Comparison of ENCODE assay signal across 13 mouse cellular contexts in the genomic region with DNA sequence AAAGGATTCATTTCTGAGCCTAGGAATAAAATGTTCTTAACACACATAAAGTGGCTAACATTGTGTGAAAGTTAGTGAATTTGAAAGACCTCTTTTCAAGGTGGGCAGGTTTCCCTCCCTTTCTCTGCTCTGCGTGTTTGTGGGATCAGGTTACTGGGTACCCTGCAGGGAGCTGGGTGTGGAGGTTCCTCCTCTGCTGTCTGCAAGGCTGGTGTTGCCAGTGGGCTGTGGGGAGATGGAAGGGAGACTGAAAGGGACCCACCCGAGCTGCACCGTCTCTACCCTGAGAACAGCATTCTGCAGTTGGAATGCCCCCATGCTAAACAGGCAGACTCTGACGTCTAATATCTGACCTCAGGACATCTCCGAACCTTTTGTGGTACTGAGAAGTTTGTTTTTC.
"Had no signal": no experiment of that assay in that cellular context is flagged by ENCODE, and none has a peak within 500 bp of the region (broad histone marks: within the 10 kb centered on the region; RNA-seq: fewer than 3 reads in every experiment).

No protein-coding gene starts in this region.

- H3K27me3 ChIP-seq: kidney, embryonic 15.5 days; liver, embryonic 13.5 days; midbrain, embryonic 12.5 days; neural tube, embryonic 13.5 days had no signal

- DNase-seq: kidney, adult 8-10 months; kidney, postnatal 10 days; kidney, postnatal 36 days; liver, embryonic 13.5 days; lung, adult 2 months; lung, postnatal 14 days; lung, postnatal 4 days; thymus, postnatal 36 days had no signal

- H3K9me3 ChIP-seq: kidney, embryonic 15.5 days; liver, embryonic 13.5 days; midbrain, embryonic 12.5 days; neural tube, embryonic 13.5 days had no signal

- H3K27ac ChIP-seq: kidney, embryonic 15.5 days; liver, embryonic 13.5 days; midbrain, embryonic 12.5 days; neural tube, embryonic 13.5 days had no signal

- H3K4me3 ChIP-seq: kidney, embryonic 15.5 days; liver, embryonic 13.5 days; midbrain, embryonic 12.5 days; myocyte; neural tube, embryonic 13.5 days had no signal

- ATAC-seq: midbrain, embryonic 16.5 days had no signal

- H3K4me2 ChIP-seq: kidney, embryonic 15.5 days; liver, embryonic 13.5 days; midbrain, embryonic 12.5 days; neural tube, embryonic 13.5 days had no signal

- H3K4me1 ChIP-seq: liver, embryonic 13.5 days had no signal

- H3K36me3 ChIP-seq: kidney, embryonic 15.5 days; liver, embryonic 13.5 days; neural tube, embryonic 13.5 days had no signal

- H3K9ac ChIP-seq: kidney, embryonic 15.5 days; liver, embryonic 13.5 days; midbrain, embryonic 12.5 days; neural tube, embryonic 13.5 days had no signal
